Comparison of ENCODE assay signal across 8 mouse cellular contexts in the genomic region with DNA sequence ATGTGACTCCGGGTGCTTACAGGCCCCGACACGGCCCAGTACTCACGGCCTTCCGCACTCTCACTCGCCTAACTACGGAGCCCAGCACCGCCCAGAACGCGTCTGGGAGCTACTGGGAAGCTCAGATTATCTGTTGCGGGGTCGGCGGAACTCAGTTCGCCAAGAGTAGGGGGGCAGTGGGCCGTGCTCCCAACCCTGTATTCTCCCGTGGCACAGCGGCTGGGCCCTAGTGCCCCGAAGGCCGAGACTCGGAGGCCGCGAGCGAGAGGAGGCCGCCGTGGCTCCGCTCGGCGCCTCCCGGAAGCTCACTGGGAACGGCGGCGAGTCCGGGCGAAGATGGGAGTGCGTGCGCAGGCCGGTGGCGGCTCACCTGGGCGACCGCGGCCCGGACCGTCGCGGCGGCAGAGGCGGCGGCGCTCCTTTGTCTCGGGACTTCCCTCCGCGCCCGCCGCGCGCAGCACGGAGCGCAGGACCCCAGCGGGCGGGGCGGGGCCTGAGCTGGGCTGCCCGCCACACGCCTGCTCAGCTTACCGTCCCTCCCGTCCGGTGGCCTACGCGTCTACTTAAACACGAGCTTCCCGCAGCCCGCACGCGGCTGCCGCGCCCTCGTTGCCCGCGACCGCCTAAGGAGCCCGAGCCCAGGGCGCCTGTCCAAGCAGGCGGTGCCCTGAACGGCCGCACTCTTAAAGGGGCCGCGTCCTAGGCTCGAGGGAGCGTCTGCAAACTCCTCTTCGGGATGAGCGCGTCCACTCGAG. TPM values are rescaled to one million over a fixed set of nuclear protein-coding genes. Genes with fewer than 3 reads are reported as not detected.
DNase-seq lines count a peak whose midpoint lies in the region; ATAC-seq and TF ChIP-seq lines count a peak whose summit lies in the region.

No protein-coding gene starts in this region.

- no peaks in the 10 kb centered on the region for H3K27me3 ChIP-seq in Patski
- no peaks in the 10 kb centered on the region for H3K27me3 ChIP-seq in forebrain, embryonic 15.5 days
- H3K27me3 ChIP-seq in hindbrain, embryonic 14.5 days (ENCODE audit: control insufficient read depth, insufficient read depth, low read length): no peaks in the 10 kb centered on the region

- H3K36me3 ChIP-seq in forebrain, embryonic 15.5 days: peaks cover 15% of the 10 kb centered on the region
- H3K36me3 ChIP-seq in hindbrain, embryonic 14.5 days (replicated peaks; ENCODE audit: control insufficient read depth, insufficient read depth): peaks cover 16% of the 10 kb centered on the region

- peak overlapping the region; percentile 88 for H3K9ac ChIP-seq in forebrain, embryonic 15.5 days (replicated peaks)
- peak overlapping the region; percentile 98 for H3K9ac ChIP-seq in hindbrain, embryonic 14.5 days

- peak overlapping the region; percentile 69 for H3K4me3 ChIP-seq in forebrain, embryonic 15.5 days
- H3K4me3 ChIP-seq in hindbrain, embryonic 14.5 days (replicated peaks; ENCODE audit: low read length): peak overlapping the region; percentile 83

- peak overlapping the region; percentile 98 for H3K27ac ChIP-seq in forebrain, embryonic 15.5 days (replicated peaks)
- peak overlapping the region; percentile 98 for H3K27ac ChIP-seq in hindbrain, embryonic 14.5 days

- CTCF ChIA-PET in Patski (lab: Charles Lee): interaction anchor here (1.1 kb wide), 1 partner anchor 8 kb away, joined by 4 read pairs; no protein-coding TSS in a partner anchor

- no peaks in the 10 kb centered on the region for H3K9me3 ChIP-seq in forebrain, embryonic 15.5 days
- H3K9me3 ChIP-seq in hindbrain, embryonic 14.5 days (ENCODE audit: control insufficient read depth, low read length): no peaks in the 10 kb centered on the region

- peak overlapping the region; percentile 93 for H3K4me2 ChIP-seq in forebrain, embryonic 15.5 days (replicated peaks)
- peak overlapping the region; percentile 88 for H3K4me2 ChIP-seq in hindbrain, embryonic 14.5 days (replicated peaks)

- ATAC-seq in Patski: peak; percentile 45
- ATAC-seq in forebrain, embryonic 15.5 days (replicated peaks): peak; percentile 94
- peak; percentile 90 for ATAC-seq in hindbrain, embryonic 14.5 days (ENCODE audit: low FRiP score)

- DNase-seq in Patski (ENCODE audit: low read depth, low spot score): no peak
- DNase-seq in cerebellum, adult 11-12 months: peak; percentile 90
- DNase-seq in hindbrain, embryonic 14.5 days (ENCODE audit: low spot score): peak; percentile 85
- peak; percentile 87 for DNase-seq in left cerebral cortex, adult 11 months (ENCODE audit: low spot score)
- DNase-seq in lung, postnatal 25 days (ENCODE audit: low spot score): peak; percentile 89
- DNase-seq in ovary, postnatal 36 days (ENCODE audit: low spot score): peak; percentile 87
- DNase-seq in urinary bladder, postnatal 10 days (ENCODE audit: low spot score): peak; percentile 54

- POLR2A ChIA-PET in Patski (lab: Charles Lee): interaction anchor here (0.6 to 1.8 kb wide), 11 partner anchors 8 to 351 kb away, joined by 3 to 7 read pairs (median 3); a partner anchor contains a TSS

- peaks cover 35% of the 10 kb centered on the region for H3K4me1 ChIP-seq in forebrain, embryonic 15.5 days
- H3K4me1 ChIP-seq in hindbrain, embryonic 14.5 days (replicated peaks; ENCODE audit: control insufficient read depth, insufficient read depth, low read length): peaks cover 31% of the 10 kb centered on the region

- in situ Hi-C loops in Patski (cut with MboI; ENCODE audit: low pct_unique_long_range_greater_than_20kb): loop anchor here (5.0 kb wide), 2 partner anchors 81 to 156 kb away; a partner anchor contains a TSS

- TF ChIP-seq CTCF in Patski (IDR thresholded peaks at IDR 0.05): no peak

- WGBS in forebrain, embryonic 15.5 days: under 1% methylated on average over 91 of the region's 92 CpGs
- under 1% methylated on average over 60 of the region's 92 CpGs for WGBS in hindbrain, embryonic 14.5 days

RNA-seq across cellular contexts. Expression of a gene that starts 1.3 kb away (rescaled TPM):
- 437 TPM for polyA plus RNA-seq in Patski (2021)
- 680 and 683 TPM in 2 replicates for polyA plus RNA-seq in forebrain, embryonic 15.5 days (2015; fragmentation: Nextera tagmentation; extraction: Ambion mirVana)
- polyA plus RNA-seq in hindbrain, embryonic 14.5 days (2014; fragmentation: Nextera tagmentation; extraction: Ambion mirVana): 430 and 441 TPM in 2 replicates

RNA-seq across cellular contexts. Expression of a gene that starts 17.0 kb away (rescaled TPM):
- 0.12 TPM for polyA plus RNA-seq in Patski (2021)
- 7.2 and 10.1 TPM in 2 replicates for polyA plus RNA-seq in forebrain, embryonic 15.5 days (2015; fragmentation: Nextera tagmentation; extraction: Ambion mirVana)
- polyA plus RNA-seq in hindbrain, embryonic 14.5 days (2014; fragmentation: Nextera tagmentation; extraction: Ambion mirVana): 10.8 and 15.9 TPM in 2 replicates

RNA-seq across cellular contexts. Expression of a gene that starts 25.1 kb away (rescaled TPM):
- polyA plus RNA-seq in Patski (2021): not detected
- polyA plus RNA-seq in forebrain, embryonic 15.5 days (2015; fragmentation: Nextera tagmentation; extraction: Ambion mirVana): 0.18 TPM in 1 of 2 replicates, not detected in the other
- polyA plus RNA-seq in hindbrain, embryonic 14.5 days (2014; fragmentation: Nextera tagmentation; extraction: Ambion mirVana): not detected in 2 replicates

RNA-seq across cellular contexts. Expression of a gene that starts 33.2 kb away (rescaled TPM):
- polyA plus RNA-seq in Patski (2021): 40.6 TPM
- 66.2 and 69.2 TPM in 2 replicates for polyA plus RNA-seq in forebrain, embryonic 15.5 days (2015; fragmentation: Nextera tagmentation; extraction: Ambion mirVana)
- polyA plus RNA-seq in hindbrain, embryonic 14.5 days (2014; fragmentation: Nextera tagmentation; extraction: Ambion mirVana): 52.1 and 53.4 TPM in 2 replicates

RNA-seq across cellular contexts. Expression of a gene that starts 33.2 kb away (rescaled TPM):
- polyA plus RNA-seq in Patski (2021): 43.1 TPM
- polyA plus RNA-seq in forebrain, embryonic 15.5 days (2015; fragmentation: Nextera tagmentation; extraction: Ambion mirVana): 85.5 and 85.7 TPM in 2 replicates
- polyA plus RNA-seq in hindbrain, embryonic 14.5 days (2014; fragmentation: Nextera tagmentation; extraction: Ambion mirVana): 90.5 and 91.1 TPM in 2 replicates
